Mouse (Mus musculus): ENCODE data around the gene Sox12. TPM values are rescaled to one million over a fixed set of nuclear protein-coding genes. Genes with fewer than 3 reads are reported as not detected.
A peak's percentile ranks its signal among the peaks of the same experiment; 100 is the strongest.
"Not testable (repeated sequence)": the region's sequence is repeated elsewhere in the genome, so short reads cannot be mapped to it uniquely, and the experiment has no call there.

Gene Sox12
- 3.3 and 3.7 TPM in 2 replicates for total RNA-seq (2017)

DNA sequence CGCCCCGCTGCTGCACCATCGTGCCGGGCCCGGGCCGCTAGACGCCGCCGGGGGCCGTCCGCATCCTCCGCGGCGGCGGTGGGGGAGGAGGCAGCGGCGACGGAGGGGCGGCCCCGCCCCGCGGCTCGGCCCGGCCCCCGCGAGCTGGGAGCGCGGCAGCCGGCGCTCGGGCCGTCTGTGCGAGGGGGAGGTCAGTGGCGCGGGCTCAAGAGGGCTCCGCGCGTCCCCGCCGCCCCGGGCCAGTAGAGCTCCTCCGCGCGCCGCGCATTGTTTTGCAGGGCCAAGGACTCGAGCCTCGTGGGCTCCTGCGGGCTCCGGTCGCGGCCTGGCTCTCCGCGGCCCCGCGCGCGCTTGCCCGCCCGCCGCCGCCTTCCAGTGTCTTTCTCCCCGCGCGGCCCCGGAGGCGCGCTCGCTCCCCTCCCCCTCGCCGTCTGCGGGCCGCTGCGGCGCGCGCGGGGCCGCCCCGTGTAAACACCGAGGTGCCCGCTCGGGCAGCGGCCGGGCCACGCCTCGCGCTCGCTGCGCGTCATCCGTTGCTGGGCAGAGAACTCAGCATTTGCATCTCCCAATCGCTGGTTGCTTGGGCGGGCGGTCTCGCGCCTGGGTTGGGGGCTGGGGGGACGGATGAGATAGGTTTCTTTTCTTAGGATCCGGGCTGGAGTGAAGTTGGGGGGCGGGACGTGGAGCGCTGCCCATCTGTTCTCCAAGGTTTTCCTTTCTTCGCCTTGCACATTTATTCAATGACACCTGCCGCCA is at the start of gene Sox12:
Gene Sox12, minus strand, starts transcription at position 384 of the 756 bp plus-strand sequence.
- peak; percentile 31 for ATAC-seq (replicated peaks; ENCODE audit: low read depth, poor library complexity, severe bottlenecking)

DNA sequence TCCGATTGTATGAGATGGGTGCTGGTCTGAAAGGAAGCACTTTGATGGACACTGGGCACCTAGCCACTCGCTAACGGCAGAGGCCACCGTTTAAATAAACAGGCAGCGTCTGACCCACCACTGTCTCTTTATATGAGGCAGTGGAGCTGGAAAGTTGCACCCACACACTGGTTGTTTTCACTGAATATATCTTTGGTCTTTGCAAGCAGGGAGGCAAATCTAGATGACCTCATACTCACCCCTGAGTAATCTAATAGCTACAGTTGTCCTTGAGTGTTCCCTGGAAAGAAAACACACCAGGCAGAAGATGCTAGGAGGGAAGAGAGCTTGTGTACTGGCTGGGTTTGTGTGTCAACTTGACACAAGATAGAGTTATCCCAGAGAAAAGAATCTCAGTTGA is 49.6 kb upstream of the Sox12 start:
- ATAC-seq (replicated peaks; ENCODE audit: low read depth, poor library complexity, severe bottlenecking), result no peak

GRCm38 (mm10) chr2:152446642-152447041 is 48.8 kb upstream of the Sox12 start:
- ATAC-seq (replicated peaks; ENCODE audit: low read depth, poor library complexity, severe bottlenecking), result peak; percentile 27; the same call in 1 of the 2 replicates

- ATAC-seq (replicated peaks; ENCODE audit: low read depth, poor library complexity, severe bottlenecking), result no peak
These were observed 45.4 kb upstream of the Sox12 start for GRCm38 (mm10) chr2:152443281-152443680.

DNA sequence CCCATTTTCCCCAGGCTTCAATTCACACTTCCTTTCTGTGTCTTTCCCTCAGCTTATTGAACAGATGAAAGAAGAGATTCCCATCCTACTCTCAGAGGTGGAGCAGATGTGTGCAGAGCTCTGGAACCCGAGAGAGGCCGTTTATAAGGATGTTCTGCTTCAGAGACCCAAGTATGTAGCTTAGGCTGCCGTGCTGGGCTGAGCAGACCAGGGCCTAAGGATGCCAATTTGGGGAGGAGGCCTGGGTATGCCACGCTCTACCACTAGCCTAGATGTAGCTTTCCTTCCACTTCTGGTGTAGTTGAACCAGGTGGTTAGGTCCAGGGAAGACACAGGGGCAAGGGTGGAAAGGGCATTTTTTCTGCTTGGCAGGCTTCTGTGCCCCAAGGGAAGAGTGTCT is 44.5 kb upstream of the Sox12 start:
- ATAC-seq (replicated peaks; ENCODE audit: low read depth, poor library complexity, severe bottlenecking), result no peak

DNA sequence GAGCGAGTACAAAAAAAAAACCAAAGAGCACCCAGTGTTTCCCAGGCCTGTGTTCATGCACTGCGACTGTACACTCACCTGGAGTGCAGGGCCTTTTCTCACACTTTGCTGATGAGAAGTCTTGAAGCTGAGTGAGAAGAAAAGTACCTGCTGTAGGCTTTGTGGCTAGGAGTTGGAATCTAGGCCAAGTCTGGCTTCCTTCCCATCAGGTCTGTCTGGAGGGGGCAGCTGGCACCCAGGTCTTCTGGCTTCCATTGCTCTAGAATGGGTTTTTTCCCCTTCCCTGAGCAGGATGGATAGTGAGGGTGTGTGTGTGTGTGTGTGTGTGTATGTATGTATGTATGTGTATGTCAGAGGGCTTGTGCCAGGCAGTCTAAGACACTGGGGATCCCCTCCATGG is 42.0 kb upstream of the Sox12 start:
- ATAC-seq (replicated peaks; ENCODE audit: low read depth, poor library complexity, severe bottlenecking), result no peak

DNA sequence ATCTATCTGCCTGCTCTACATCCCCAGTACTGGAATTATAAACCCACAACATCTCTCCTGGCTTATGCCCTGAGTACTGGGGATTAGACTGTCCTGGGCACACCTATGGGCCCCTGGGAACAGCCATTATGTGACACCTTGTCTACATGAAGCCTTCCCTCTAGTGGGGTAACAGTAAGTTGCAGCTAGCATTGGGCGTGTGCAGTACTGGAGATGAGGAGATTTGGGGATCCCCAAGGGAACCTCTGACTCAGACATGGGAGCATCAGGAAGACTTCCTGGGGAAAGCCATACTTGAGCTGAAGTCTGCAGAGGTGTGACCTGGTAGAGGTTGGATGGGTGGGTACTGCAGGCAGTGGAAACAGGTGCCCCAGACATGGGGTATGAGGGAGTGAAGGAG is 41.1 kb upstream of the Sox12 start:
- ATAC-seq (replicated peaks; ENCODE audit: low read depth, poor library complexity, severe bottlenecking), result no peak; the same call in 1 of the 2 replicates

DNA sequence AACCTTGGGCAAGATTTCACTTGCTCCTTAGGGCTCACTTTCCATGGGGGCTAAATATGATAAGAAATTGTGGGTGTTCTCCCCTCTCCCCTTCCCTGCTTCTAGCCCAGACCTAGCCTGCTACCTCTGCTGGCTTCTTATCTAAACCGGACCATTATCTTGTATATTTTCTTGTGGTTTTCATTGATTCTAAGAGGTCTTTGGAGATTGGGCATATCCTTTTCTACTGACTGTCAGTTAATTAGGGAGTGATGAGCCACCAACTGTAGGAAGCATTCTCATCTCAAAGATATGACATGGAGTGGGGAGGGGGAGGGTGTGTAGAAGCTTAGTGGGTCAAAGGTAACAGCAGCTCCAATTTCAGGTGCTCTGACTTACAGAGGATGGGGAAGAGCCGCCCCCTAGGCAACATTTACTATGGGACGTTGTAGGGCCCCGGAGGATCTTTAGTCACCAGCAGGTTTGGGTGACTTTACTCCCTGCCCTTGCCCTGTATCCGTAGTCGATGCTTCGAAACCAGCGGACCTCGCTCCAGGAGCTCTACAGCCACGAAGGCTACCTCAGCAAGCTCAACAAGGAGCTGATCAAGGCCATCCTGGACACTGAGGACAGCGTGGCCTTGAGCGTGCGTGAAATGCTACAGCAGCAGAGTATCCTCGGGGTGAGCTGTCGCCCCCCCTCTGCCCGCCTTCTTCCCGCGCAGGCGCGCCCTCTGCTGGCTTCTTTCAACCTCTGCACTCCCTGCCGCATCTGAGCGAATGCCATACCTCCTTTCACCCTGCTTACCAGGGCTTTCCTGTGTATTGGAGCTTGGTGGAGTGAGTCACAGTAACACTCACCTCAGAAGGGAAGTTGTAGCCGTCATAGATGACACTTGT is 39.4 kb upstream of the Sox12 start:
- peak; percentile 95 for ATAC-seq (replicated peaks; ENCODE audit: low read depth, poor library complexity, severe bottlenecking)

DNA sequence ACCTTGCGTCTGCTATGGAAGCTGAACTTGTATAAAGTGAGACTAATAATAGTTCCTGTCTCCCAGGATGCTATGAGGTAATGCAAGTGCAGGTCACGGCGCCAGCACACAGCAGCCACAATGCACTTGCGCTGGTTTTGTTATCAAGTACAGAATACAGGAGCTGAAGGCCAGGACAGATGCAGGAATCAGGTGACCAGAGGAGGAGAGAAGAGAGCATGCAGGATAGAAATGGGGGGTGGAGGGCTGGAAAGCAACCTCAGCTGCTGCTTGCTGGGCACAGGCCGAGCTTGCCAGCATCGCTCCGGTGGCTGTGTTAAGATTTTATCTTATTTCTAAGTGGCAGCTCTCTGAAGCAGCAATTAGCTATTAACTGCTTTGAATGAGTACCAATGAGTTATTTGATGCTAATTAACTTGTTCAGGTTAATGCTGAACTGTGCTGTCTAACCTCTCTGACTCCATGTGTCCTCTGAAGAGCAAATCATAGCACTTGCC is 38.6 kb upstream of the Sox12 start:
- no peak for ATAC-seq (replicated peaks; ENCODE audit: low read depth, poor library complexity, severe bottlenecking)

DNA sequence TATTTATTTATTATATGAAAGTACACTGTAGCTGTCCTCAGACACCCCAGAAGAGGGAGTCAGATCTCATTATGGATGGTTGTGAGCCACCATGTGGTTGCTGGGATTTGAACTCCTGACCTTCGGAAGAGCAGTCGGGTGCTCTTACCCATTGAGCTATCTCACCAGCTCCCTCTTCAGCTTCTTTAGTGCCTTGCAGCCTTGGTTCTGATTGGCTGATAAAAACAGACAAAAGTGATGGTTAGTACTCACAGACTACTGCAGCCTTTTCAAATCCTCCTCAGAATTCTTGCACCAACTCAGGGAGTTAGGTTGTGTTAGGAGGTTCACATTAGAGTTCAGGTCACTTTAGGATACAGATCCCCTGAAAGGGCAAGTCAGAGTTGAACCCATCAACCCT is 30.6 kb upstream of the Sox12 start:
- ATAC-seq (replicated peaks; ENCODE audit: low read depth, poor library complexity, severe bottlenecking), result not testable (repeated sequence)

GRCm38 (mm10) chr2:152427493-152427892 is 29.6 kb upstream of the Sox12 start:
- ATAC-seq (replicated peaks; ENCODE audit: low read depth, poor library complexity, severe bottlenecking), result no peak

- no peak for ATAC-seq (replicated peaks; ENCODE audit: low read depth, poor library complexity, severe bottlenecking)
These were observed 17.9 kb upstream of the Sox12 start for GRCm38 (mm10) chr2:152415786-152416185.

DNA sequence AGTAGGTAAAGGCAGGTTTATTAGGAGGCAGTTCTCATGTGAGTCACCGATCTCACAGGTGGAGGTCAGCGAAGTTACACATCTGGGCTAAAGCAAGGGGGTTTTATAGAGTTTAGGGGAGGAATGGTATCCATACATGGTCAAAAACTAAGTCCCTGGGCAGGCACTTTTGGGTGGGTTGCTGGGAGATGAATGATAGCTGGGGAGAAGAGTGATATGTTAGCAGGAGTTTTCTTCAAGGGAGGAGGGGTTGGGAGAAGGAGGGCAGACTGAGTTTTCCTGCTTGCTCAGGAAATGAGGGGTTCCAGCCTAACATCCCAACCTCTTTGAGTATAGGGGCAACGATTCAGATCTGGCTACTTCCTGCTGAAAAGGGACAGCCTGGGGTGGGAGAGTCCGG is 17.4 kb upstream of the Sox12 start, which contains the start of gene 6820408C15Rik:
Gene 6820408C15Rik, plus strand, starts transcription at position 301 of the 400 bp plus-strand sequence.
- ATAC-seq (replicated peaks; ENCODE audit: low read depth, poor library complexity, severe bottlenecking), result no peak

DNA sequence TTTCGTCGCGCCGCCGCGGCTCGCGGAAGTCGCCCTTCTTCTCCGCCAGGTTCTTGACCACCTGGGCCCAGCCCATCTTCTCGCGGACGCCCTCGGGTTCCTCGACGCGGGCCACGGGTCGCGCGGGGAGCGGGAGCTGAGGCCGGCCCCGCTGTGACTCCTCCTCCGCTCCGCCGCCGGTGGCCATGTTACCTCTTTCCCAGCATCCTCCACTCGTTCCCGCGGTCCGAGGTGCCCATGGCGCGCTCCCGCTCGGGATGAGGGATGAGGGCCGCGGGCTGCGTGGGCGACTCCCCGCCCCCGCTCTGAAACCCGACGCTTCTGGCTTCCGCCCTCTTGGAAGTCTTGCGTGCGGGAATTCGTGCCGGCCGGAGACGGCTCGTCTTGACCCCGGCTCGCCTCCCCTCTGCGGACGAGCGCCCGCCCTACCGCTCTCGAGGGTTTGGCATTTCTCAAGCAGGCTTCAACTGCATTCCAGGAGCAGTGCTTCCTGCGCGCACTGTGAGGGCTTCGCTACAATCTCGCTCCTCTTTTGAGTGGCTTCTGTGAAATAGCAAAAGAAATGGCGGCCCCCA is 16.8 kb upstream of the Sox12 start, which contains the start of gene Zcchc3:
Gene Zcchc3, minus strand, starts transcription at position 437 of the 575 bp plus-strand sequence.
- ATAC-seq (replicated peaks; ENCODE audit: low read depth, poor library complexity, severe bottlenecking), result peak; percentile 76

GRCm38 (mm10) chr2:152413765-152414584 is 16.1 kb upstream of the Sox12 start:
- peak; percentile 41; the same call in 1 of the 2 replicates for ATAC-seq (replicated peaks; ENCODE audit: low read depth, poor library complexity, severe bottlenecking)

- ATAC-seq (replicated peaks; ENCODE audit: low read depth, poor library complexity, severe bottlenecking), result no peak
These were observed 15.4 kb upstream of the Sox12 start for GRCm38 (mm10) chr2:152413158-152413764.

DNA sequence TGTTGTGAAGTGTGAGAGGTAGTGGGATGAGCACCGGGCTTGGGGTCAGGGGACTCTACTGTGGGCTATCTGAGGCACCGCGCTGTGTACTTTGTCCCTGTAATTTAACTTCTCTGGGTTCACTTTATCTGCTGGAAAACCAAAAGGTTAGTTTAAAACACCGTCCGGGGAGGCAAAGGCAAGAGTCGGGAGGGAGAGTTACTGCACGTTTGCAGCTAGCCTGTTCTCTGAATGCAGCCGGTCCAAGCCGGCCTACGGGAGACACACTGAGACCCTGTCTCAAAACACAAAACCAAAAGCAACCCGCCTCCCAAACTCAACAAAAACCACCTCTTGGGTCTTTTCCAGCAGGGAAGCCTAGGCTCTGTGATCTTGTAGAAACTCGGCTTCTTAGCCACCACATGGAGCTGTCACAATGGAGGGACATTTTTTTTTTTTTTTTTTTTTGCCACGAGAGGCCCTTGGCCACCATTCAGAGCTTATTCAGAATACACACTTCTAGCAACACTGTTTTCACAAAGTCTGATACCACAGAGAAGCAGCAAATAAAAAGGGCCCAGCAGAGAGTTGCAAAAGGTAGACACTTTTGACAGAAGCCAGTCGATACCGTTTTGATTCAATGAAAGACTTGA is 14.8 kb upstream of the Sox12 start:
- ATAC-seq (replicated peaks; ENCODE audit: low read depth, poor library complexity, severe bottlenecking), result no peak

DNA sequence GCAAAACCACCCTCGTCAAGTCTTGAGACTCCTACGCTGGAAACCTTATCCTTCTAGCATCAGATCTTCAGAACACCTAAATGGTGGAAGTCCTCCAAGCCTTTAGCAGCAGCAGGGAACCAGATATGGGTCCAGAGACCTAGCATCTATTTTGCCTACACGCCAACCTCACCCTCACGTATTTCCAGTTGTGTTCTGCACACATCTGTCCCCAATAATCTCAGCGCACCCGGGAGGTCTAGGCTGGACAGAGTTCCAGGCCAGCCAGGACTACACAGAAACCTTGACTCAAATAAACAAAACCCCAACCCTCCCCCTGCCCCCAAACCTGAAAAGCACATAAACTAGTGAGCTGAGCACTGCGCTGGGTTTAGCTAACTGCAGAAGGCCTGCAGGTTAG is 13.6 kb upstream of the Sox12 start:
- no peak for ATAC-seq (replicated peaks; ENCODE audit: low read depth, poor library complexity, severe bottlenecking)

DNA sequence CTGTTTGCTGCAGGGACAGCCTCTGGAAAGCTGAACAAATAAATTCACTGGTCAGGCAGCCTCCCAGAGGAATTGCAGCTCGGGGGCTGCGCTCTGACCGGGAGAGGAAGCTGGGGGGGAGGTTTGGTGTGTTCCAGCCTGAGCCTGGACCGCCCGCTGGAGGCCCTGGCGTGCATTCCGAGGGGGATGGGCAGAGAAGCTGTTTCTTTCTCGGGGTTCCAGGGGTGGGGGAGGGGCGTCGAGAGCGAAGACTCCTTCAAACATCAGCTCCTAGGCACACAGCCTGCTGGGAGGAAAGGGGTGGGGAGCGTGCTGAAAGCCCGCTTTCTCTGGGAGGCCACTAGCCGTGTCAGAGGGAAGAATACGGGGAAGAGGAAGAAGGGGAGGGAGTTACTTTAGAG is 13.1 kb upstream of the Sox12 start:
- no peak for ATAC-seq (replicated peaks; ENCODE audit: low read depth, poor library complexity, severe bottlenecking)
